Comparison of ENCODE assay signal across 18 mouse cellular contexts in genomic region chr2:11231118-11231517, GRCm38 (mm10).
"Had no signal": no experiment of that assay in that cellular context is flagged by ENCODE, and none has a peak within 500 bp of the region (broad histone marks: within the 10 kb centered on the region; RNA-seq: fewer than 3 reads in every experiment).

No protein-coding gene starts in this region.

- H3K27ac ChIP-seq: kidney, embryonic 15.5 days; limb, embryonic 12.5 days; limb, embryonic 15.5 days; liver, embryonic 13.5 days; macrophage; midbrain, embryonic 10.5 days; midbrain, embryonic 13.5 days had no signal

- H3K27me3 ChIP-seq: kidney, embryonic 15.5 days; limb, embryonic 12.5 days; limb, embryonic 15.5 days; liver, embryonic 13.5 days; midbrain, embryonic 13.5 days had no signal

- H3K9ac ChIP-seq: kidney, embryonic 15.5 days; limb, embryonic 12.5 days; limb, embryonic 15.5 days; liver, embryonic 13.5 days; midbrain, embryonic 13.5 days had no signal

- DNase-seq: kidney, adult 11 months; kidney, adult 8-10 months; kidney, postnatal 10 days; kidney, postnatal 36 days; layer of hippocampus, postnatal 36 days; left cerebral cortex, postnatal 4 days; liver, embryonic 13.5 days; lung, adult 2 months; thymus, adult 18-20 months; thymus, postnatal 36 days had no signal

- H3K4me3 ChIP-seq: kidney, embryonic 15.5 days; limb, embryonic 12.5 days; limb, embryonic 15.5 days; liver, embryonic 13.5 days; midbrain, embryonic 10.5 days; midbrain, embryonic 13.5 days; myocyte had no signal

- H3K36me3 ChIP-seq: kidney, embryonic 15.5 days; limb, embryonic 12.5 days; limb, embryonic 15.5 days; liver, embryonic 13.5 days; midbrain, embryonic 10.5 days; midbrain, embryonic 13.5 days had no signal

- ATAC-seq: midbrain, embryonic 13.5 days; midbrain, embryonic 16.5 days had no signal

- H3K4me1 ChIP-seq: kidney, embryonic 15.5 days; limb, embryonic 12.5 days; limb, embryonic 15.5 days; midbrain, embryonic 10.5 days; midbrain, embryonic 13.5 days had no signal

- H3K9me3 ChIP-seq: kidney, embryonic 15.5 days; limb, embryonic 12.5 days; limb, embryonic 15.5 days; liver, embryonic 13.5 days; midbrain, embryonic 10.5 days; midbrain, embryonic 13.5 days had no signal
